Mouse (Mus musculus): ENCODE results near the gene Lima1. TPM values are rescaled to one million over a fixed set of nuclear protein-coding genes. Genes with fewer than 3 reads are reported as not detected.

Gene Lima1
- polyA plus RNA-seq (2012; rRNA removed): 5.5 and 5.8 TPM in 2 replicates

DNA sequence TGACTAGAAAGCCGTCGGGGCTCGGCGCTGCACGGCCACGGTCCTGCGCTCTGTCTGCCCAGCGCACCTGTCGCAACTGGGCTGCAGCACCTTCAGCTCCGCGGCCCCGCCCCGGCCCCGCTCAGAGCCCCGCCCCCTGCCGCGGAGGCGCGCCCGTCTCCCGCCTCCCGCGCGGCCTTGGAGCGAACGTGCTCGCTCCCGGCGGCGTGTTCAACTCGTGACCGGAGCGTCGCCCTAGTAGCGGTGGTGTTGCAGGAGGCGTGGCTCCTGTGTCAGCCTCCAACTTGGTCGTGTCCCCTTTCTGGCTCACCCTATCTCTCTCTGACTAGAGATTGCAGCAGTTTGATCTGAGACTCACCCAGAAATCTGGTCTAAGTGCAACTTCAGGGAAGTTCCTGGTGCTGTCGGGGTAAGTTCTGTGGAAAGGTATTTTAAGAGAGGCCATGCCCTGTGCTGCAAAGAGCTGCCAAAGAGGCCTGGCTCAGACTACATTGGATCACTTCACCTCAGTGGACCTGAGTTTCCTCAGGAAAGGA, at the start of gene Lima1:
TSS of gene Lima1 (minus strand) at position 123 of the 536 bp plus-strand sequence.

DNA sequence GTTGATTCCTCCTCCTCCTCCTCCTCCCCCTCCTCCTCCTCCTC, 102.6 kb downstream of the Lima1 start, which contains the start of gene Cers5:
TSS of gene Cers5 (minus strand) at position 5 of the 44 bp plus-strand sequence.

Other genes starting within 250 kb of the Lima1 start
- 51.8 and 58.7 TPM in 2 replicates for gene Racgap1, start 223.8 kb downstream of the Lima1 start, polyA plus RNA-seq (2012; rRNA removed)
- gene Asic1, start 205.1 kb downstream of the Lima1 start, polyA plus RNA-seq (2012; rRNA removed): 0.13 and 0.23 TPM in 2 replicates
- 6.2 and 7.0 TPM in 2 replicates for gene Smarcd1, start 173.3 kb downstream of the Lima1 start, polyA plus RNA-seq (2012; rRNA removed)
- gene Gm17349, start 170.0 kb downstream of the Lima1 start, polyA plus RNA-seq (2012; rRNA removed): 0.41 TPM in 1 of 2 replicates, not detected in the other
- gene Gpd1, start 157.9 kb downstream of the Lima1 start, polyA plus RNA-seq (2012; rRNA removed): 7.7 and 8.5 TPM in 2 replicates
- 62.4 and 63.3 TPM in 2 replicates for gene Cox14, start 149.8 kb downstream of the Lima1 start, polyA plus RNA-seq (2012; rRNA removed)
- 4.2 and 5.6 TPM in 2 replicates for gene Cers5, start 102.6 kb downstream of the Lima1 start, polyA plus RNA-seq (2012; rRNA removed)
- under 0.01 TPM in 1 of 2 replicates, not detected in the other for gene Fam186a, start 91.6 kb upstream of the Lima1 start, polyA plus RNA-seq (2012; rRNA removed)
- 11.0 and 12.0 TPM in 2 replicates for gene Larp4, start 94.6 kb upstream of the Lima1 start, polyA plus RNA-seq (2012; rRNA removed)
- 1.9 and 2.3 TPM in 2 replicates for gene Dip2b, start 163.2 kb upstream of the Lima1 start, polyA plus RNA-seq (2012; rRNA removed)